Mouse (Mus musculus) c-Kit-negative CD71-positive TER-119-positive erythroid progenitor cells, embryonic 14.5 days (primary cell): ENCODE data around the gene Usp28.
A peak's percentile ranks its signal among the peaks of the same experiment; 100 is the strongest.

ENCODE experiments used
- DNase-seq: peaks from one replicate; pipeline ENCODE4 v3.0.0-alpha.2; 2013; ENCODE audit warnings: low read depth, low spot score

The Usp28 gene

GRCm38 (mm10) chr9:49023956-49024355 is 38.8 kb downstream of the Usp28 start:
- no peak for DNase-seq

GRCm38 (mm10) chr9:49024529-49024928 is 39.4 kb downstream of the Usp28 start:
- DNase-seq = no peak

GRCm38 (mm10) chr9:49034764-49035163 is 49.6 kb downstream of the Usp28 start:
- DNase-seq = no peak

GRCm38 (mm10) chr9:49050901-49051300 is 65.7 kb downstream of the Usp28 start:
- no peak for DNase-seq

- peak; percentile 16 for DNase-seq
These were observed 66.2 kb downstream of the Usp28 start for GRCm38 (mm10) chr9:49051349-49051748.

- DNase-seq = no peak
These were observed 68.9 kb downstream of the Usp28 start for GRCm38 (mm10) chr9:49054028-49054427.

GRCm38 (mm10) chr9:49055333-49056205 is 70.4 kb downstream of the Usp28 start, which contains the start of gene Zw10:
Zw10 (plus strand) TSS chr9:49055613.
- peak; percentile 90 for DNase-seq

- no peak for DNase-seq
These were observed 91.7 kb downstream of the Usp28 start for GRCm38 (mm10) chr9:49076847-49077246.

- DNase-seq = no peak
These were observed 95.9 kb downstream of the Usp28 start, which contains the start of gene Tmprss5 for GRCm38 (mm10) chr9:49081107-49081506. Tmprss5 (plus strand) TSS chr9:49081260.

GRCm38 (mm10) chr9:49081561-49081960 is 96.4 kb downstream of the Usp28 start:
- no peak for DNase-seq

GRCm38 (mm10) chr9:49087317-49087716 is 102.1 kb downstream of the Usp28 start:
- DNase-seq = no peak
